Mouse (Mus musculus) bone marrow, adult 2 months (tissue): ENCODE measurements around the gene Ins2.

Experiments
- CTCF ChIP-seq: fragments of 200-500 bp; IDR thresholded peaks from 2 replicates; pipeline ENCODE4 v1.5.1; 2011; ENCODE audit warnings: low read length, control low read depth; ENCODE audit not compliant: control insufficient read depth, insufficient read depth
- POLR2A ChIP-seq: fragments of 200-500 bp; IDR thresholded peaks from 2 replicates; pipeline ENCODE4 v1.6.1; 2011; ENCODE audit warnings: low read depth, mild to moderate bottlenecking, control low read depth, low read length, borderline replicate concordance; ENCODE audit not compliant: control insufficient read depth

DNA sequence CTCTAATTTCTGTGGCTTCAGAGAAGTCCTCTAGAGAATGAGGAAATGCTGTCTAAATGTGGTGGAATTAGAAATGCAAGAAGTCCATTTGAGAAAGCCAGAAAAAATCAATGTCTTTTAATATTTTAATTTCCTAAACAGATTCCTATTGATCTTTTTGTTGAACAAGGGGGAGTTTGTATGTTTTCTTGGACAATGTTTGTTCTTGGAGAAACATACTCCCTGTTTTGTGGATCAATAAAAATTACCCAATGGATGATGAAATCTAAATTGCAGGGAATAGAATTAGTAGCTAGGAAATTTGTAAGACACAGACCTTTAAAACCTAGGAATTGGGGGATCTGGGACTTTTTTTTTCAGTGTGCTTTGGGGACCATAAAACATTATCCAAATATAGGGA lies 81.4 kb downstream of the Ins2 start:
- no peak for TF ChIP-seq CTCF
- TF ChIP-seq POLR2A = no peak
